Mouse (Mus musculus) spleen, postnatal 36 days (tissue): ENCODE results near the gene Itpr1.

ENCODE experiments used
- DNase-seq, 2 experiments: peaks; one replicate each; pipeline ENCODE4 v3.0.0; 2022; ENCODE audit warnings: low spot score in 2 of 2, mixed read lengths in 1 of 2

The Itpr1 gene

GRCm38 (mm10) chr6:108390624-108391324, 177.9 kb downstream of the Itpr1 start:
- DNase-seq = no peak

DNA sequence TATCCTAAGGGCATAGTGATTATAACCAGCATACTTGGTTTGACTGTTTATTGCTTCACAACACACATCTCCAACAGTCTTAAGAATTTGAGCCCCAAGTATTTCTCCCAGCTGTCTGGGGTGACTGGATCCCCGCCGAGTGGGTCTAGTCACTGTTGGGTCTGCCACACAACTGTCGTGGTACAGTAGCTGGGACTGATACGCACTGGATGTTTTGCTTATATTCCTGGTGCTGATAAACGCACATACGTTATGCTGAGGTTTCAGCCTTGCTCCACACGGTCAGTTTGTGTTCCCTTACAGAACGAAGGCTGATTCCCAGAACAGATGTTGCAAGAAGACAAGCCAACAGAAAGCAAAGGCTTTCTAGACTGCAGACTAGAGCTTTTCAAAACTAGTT, 180.2 kb downstream of the Itpr1 start:
- DNase-seq = no peak

DNA sequence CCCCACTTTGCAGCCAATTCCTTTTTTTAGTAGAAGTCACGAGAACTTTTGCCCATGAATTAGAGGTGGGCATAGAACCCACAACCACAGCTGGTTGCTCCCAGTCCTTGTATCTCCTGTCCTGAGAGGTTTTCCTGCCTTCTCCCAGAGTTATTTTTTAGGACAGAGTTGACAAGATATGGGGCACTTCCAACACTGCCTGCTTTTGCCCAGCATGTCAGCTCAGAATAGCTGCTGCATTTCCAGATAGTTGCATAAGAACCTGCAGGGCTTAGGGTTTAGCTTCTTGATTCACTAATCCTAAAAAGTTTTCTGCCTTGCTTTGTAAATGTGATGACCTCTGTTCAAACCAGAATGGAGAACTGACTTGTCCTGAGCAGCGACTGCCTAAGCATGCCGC, 185.1 kb downstream of the Itpr1 start:
- no peak for DNase-seq

GRCm38 (mm10) chr6:108401412-108401955, 188.6 kb downstream of the Itpr1 start:
- peak in 1 of 2 experiments; percentile 28 for DNase-seq

DNA sequence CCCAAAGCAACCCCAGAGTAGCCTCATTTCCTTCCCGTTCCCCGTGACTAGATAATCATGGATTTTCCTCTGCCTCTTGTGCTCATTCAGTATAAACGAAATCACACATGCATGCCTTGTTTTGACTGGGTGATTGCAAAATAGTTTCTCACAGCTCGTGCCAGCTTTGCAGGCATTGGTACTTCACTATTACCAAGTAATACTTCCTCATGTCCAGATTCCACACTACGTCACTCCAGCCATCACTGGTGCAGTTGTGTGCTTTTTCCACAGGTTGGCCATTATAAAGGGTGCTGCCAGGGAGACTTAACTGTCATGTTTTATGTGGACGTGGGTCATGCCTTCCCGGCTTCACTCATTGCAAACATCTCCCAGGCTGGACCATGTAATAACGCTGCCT, 191.8 kb downstream of the Itpr1 start:
- no peak for DNase-seq

DNA sequence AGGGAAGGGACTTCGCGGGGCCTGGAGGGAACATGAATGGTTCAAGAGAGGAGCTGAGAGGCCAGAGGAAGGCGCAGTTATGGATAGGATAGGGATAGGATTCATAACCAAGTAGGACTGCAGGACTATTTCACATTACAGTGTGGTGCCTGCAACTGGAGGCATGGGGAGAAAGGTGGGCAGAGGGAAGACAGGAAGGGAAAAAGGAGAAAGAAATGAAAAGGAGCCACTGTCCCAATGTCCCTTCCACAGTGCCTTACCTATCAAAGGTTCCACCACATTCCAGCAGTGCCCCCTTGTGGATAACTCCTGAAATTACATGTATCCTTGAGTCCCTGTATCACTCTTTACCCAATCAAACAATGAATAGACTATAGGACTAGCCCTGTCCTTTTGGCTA, 195.2 kb downstream of the Itpr1 start:
- DNase-seq = peak; percentile 26 to 52

- DNase-seq = no peak
These were observed 195.8 kb downstream of the Itpr1 start for GRCm38 (mm10) chr6:108408726-108409125.

DNA sequence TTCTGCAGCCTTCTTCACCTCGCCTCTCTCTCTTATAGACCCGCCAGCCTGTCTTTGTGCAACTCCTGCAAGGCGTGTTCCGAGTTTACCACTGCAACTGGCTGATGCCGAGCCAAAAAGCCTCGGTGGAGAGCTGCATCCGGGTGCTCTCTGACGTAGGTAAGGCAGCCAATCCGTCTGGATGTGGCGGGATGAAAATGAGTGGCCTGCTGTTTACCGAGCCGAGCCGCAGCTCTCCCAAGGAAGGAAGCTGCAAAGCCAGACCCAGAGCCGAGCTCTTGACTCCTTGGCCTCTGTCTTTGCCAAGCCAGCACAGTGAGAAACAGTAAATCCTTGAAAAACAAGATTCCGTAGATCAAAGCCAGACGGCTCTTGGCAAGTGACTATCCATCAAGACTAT, 197.9 kb downstream of the Itpr1 start:
- DNase-seq = peak in 1 of 2 experiments; percentile 29

DNA sequence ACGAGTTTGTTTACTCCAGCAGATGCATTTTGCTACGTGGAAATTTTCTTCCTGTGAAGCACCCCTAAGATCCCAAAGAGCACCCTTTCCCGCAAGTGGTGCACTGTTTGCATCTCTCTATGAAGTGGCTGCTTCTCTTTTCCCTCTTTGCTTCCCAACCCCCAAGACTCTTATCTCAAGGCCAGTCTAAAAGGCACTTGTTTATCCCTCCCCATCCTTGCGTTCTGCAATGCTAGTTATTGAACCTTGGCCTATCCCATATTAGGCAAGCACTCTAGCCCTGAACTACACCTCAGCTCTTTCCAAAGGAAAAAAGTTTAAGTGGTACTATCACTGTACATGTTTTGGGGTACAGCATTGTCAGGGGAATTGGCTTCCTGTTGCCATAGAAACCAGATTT, 198.3 kb downstream of the Itpr1 start:
- no peak for DNase-seq

DNA sequence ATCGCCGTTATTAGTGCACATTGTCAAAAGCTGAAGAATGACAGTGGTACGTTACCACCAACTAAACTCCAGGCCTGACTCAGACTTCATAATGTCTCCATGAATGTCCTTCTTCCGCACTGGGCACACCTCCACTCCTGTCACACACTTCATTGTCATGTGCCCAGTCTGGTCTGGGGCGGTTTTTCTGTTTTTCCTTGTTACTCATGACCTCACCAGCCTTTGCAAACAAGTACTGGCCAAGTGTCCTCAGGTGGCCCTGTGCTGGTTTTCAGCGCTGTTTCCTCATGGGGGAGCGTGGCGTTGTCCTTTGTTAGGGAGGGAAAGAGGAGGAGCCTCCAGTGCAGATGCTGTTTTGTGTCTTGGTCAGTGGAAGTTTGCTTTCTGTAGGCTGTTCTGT, 200.1 kb downstream of the Itpr1 start:
- DNase-seq = no peak

GRCm38 (mm10) chr6:108413593-108413992, 200.7 kb downstream of the Itpr1 start:
- no peak for DNase-seq

DNA sequence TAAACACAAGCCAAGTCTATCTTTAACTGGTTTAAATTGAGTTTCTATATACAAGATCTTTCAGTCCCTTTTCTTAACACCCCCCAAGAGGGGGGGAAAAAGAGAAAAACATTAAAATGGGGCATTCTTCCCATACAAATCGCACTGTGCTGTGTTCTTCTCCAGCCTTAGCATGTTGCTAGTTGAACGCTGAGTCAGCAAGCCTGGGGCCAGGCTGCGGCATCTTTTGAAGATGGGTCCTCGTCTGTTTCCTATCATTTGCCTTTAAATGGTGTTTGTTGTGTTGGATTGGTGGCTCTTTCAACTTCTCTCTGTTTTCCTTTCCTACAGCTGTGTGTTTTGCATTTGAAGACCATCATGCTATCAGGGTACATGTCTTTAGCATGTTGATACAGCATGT, 203.0 kb downstream of the Itpr1 start:
- DNase-seq = no peak

DNA sequence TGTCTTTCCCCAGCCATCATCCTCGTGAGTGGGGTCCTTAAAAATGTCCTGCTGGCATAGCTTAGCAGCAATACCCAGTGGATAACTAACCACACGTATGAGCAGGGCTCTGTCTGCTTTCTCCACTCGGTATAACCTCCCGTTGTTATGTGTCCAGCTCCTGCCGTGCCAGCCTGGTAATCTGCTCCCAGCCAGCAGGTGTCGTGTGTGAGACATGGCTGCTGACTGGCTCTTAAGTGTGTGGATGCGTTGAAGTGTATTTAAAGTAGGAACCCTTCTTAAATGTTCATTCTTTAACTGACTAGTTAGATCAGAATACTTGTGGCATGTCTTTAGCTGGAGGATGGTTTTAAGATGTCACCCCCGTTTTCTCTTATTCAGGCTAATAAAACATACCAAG, 204.6 kb downstream of the Itpr1 start:
- DNase-seq = peak; percentile 18 to 26

DNA sequence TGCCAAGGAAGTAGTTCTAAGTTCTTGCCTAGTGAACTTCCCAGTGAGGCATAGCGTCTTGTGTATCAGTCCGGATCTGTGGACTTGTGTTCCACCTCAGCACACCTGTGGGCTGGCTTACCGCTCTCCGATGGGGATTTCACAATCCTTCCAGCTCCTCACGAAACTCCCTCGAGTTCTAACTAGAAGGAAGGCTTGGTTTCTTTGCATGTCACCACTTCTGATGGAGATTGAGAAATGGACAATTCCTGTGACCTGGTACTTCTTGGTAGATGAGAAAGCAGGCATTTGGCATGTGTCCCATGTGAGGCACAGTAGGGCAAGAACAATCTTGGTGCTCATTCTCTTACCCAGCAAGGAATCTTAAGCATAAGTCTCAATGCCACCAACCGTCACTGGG, 205.3 kb downstream of the Itpr1 start:
- no peak for DNase-seq

DNA sequence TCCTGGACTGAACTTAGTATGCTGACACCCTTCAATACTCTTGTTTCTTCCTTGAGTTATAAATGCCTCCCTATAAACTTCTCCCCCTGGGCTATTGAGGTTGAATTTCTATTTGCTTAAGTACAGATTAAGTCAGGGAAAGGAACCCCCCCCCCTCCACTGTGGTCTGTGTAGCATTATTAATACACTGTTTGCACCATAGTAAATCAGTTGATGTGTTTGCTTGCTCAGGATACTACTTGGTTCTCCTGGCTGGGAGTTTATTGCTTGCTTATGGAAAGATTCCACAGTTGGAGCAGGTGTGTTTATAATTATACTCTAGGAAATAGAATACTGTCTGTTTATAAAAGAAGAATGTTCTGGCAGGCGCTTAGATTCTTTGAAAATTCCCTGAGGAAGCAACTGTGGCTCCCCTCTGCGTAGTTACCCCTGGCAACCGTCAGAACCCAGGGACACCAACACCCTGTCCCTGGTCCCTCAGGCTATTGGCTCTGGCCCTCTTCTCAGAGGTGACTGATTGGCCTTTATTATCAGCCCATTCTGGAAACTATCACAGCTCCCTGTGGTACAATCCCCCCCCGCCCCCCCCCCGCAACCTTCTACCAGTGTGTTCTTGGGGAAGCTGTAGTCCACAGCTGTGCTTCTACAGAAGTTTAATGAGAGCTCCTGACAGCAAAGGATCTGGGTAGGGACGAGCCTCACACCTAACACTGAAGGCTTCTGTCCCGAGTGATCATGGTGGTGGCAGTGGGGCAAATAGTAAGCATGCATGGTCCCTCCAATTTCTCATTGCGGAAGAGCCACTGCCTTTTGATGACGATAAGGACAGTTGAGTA, 212.1 kb downstream of the Itpr1 start:
- no peak for DNase-seq

GRCm38 (mm10) chr6:108426789-108427188, 213.9 kb downstream of the Itpr1 start:
- peak; percentile 41 to 53 for DNase-seq

DNA sequence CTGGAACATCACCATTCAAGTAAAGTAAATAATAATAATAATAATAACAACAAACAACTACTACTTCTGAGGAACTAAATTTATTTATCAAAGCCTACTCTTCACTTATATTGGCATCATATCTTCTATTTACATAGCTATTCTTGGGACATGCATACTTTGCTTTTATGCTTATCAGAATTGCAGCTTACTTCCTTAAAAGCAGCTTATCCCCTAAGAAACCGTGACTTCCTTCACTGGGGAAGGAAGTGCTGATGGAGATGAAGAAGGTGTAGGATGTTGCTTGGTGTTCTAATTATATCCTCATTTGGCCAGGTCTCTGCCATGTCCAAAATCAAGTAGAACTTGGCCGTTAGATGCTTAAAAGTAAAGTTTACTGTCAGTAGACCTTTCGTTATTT, 215.5 kb downstream of the Itpr1 start:
- DNase-seq = no peak

- DNase-seq = no peak
These were observed 217.1 kb downstream of the Itpr1 start for GRCm38 (mm10) chr6:108429950-108430349.

DNA sequence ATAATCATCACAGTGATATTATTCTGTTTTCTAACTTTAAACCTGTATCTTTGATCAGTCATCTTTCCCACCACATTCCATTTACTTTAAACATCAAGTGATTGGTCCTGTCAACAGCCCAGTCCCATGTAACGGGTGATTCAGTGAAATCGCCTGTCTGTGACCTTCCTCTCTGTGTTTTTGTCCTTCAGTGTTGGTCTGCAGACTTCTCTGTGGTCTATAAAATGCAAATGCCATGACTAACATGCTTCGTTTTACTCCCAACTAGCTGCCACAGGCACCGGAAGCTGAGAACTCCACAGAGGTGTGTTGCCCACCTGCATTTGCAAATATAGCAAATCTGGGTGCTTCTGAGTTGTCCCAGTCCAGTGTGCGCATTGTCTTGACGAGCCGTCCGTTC, 218.3 kb downstream of the Itpr1 start:
- no peak for DNase-seq

DNA sequence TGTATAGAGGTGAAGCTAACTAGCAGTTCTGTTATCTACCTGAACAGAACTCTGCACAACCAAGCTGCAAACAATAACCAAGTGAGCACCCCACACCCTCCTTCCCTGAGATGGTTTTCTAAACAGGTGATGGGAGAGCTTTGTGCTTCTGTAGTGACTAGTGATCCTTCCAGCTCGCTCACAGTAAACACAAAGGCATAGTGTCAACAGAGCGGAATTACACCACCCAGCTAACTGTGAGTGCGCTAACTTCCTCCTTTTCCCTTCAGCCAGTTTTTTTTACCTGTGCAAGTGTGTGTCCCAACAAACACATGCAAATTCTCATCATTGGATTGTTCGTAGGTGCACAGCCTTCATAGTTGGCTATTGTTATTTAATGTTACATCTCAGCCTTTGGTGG, 219.9 kb downstream of the Itpr1 start:
- DNase-seq = no peak

GRCm38 (mm10) chr6:108434816-108435215, 221.9 kb downstream of the Itpr1 start:
- no peak for DNase-seq

GRCm38 (mm10) chr6:108435467-108435866, 222.6 kb downstream of the Itpr1 start:
- DNase-seq = no peak

GRCm38 (mm10) chr6:108436608-108437007, 223.7 kb downstream of the Itpr1 start:
- DNase-seq = no peak
